Mouse (Mus musculus): Measurements from ENCODE around the gene Spdye4b.

The Spdye4b gene

GRCm38 (mm10) chr5:143180255-143181076, at the start of gene Spdye4b, which contains the start of gene Rbak:
Spdye4b (plus strand) TSS chr5:143181017.
Rbak (minus strand) TSS chr5:143180775.
- under 1% methylated on average over 58 of the region's 58 CpGs for WGBS

- 84% methylated on average over 13 of the region's 13 CpGs for WGBS
Measured at GRCm38 (mm10) chr5:143132935-143133514, 47.8 kb upstream of the Spdye4b start.

- WGBS: 86% methylated on average over 4 of the region's 6 CpGs
Measured at GRCm38 (mm10) chr5:143134216-143135010, 46.4 kb upstream of the Spdye4b start.

- WGBS: 64% methylated on average over 7 of the region's 7 CpGs
Measured at GRCm38 (mm10) chr5:143135042-143135441, 45.8 kb upstream of the Spdye4b start.

GRCm38 (mm10) chr5:143137580-143137979, 43.2 kb upstream of the Spdye4b start:
- 88% methylated on average over 13 of the region's 13 CpGs for WGBS

- WGBS: 75% methylated on average over 3 of the region's 3 CpGs
Measured at GRCm38 (mm10) chr5:143147481-143147880, 33.3 kb upstream of the Spdye4b start, which contains the start of gene Olfr718-ps1. Olfr718-ps1 (minus strand) TSS chr5:143147581.

GRCm38 (mm10) chr5:143148661-143149060, 32.2 kb upstream of the Spdye4b start:
- 91% methylated on average over 5 of the region's 5 CpGs for WGBS

GRCm38 (mm10) chr5:143149536-143149935, 31.3 kb upstream of the Spdye4b start:
- 95% methylated on average over 2 of the region's 2 CpGs for WGBS

- WGBS: 81% methylated on average over 2 of the region's 2 CpGs
Measured at GRCm38 (mm10) chr5:143150044-143150443, 30.8 kb upstream of the Spdye4b start.

GRCm38 (mm10) chr5:143153756-143154155, 27.1 kb upstream of the Spdye4b start:
- WGBS: 93% methylated on average over 10 of the region's 10 CpGs

- WGBS: 89% methylated on average over 3 of the region's 3 CpGs
Measured at GRCm38 (mm10) chr5:143155534-143155933, 25.3 kb upstream of the Spdye4b start.

- 19% methylated on average over 18 of the region's 18 CpGs for WGBS
Measured at GRCm38 (mm10) chr5:143165508-143166070, 15.2 kb upstream of the Spdye4b start.

GRCm38 (mm10) chr5:143175970-143176369, 4.8 kb upstream of the Spdye4b start:
- 90% methylated on average over 4 of the region's 4 CpGs for WGBS

- 91% methylated on average over 3 of the region's 3 CpGs for WGBS
Measured at GRCm38 (mm10) chr5:143177541-143178200, 3.1 kb upstream of the Spdye4b start.

GRCm38 (mm10) chr5:143179179-143179578, 1.6 kb upstream of the Spdye4b start:
- 27% methylated on average over 6 of the region's 6 CpGs for WGBS

GRCm38 (mm10) chr5:143188014-143188413, 7.2 kb downstream of the Spdye4b start:
- WGBS: 83% methylated on average over 1 of the region's 1 CpGs

- 90% methylated on average over 8 of the region's 8 CpGs for WGBS
Measured at GRCm38 (mm10) chr5:143192806-143193205, 12.0 kb downstream of the Spdye4b start.

- WGBS: 74% methylated on average over 8 of the region's 8 CpGs
Measured at GRCm38 (mm10) chr5:143194747-143195146, 13.9 kb downstream of the Spdye4b start.

- 76% methylated on average over 2 of the region's 2 CpGs for WGBS
Measured at GRCm38 (mm10) chr5:143195166-143195565, 14.3 kb downstream of the Spdye4b start.

- WGBS: 89% methylated on average over 4 of the region's 4 CpGs
Measured at GRCm38 (mm10) chr5:143196506-143196905, 15.7 kb downstream of the Spdye4b start.

- WGBS: 77% methylated on average over 3 of the region's 3 CpGs
Measured at GRCm38 (mm10) chr5:143205015-143205414, 24.2 kb downstream of the Spdye4b start.

Data from cerebral cortex, adult 2 months (tissue).